Mouse (Mus musculus) intestine, postnatal 0 days (tissue): Measurements from ENCODE around the gene Trim2. TPM values are rescaled to one million over a fixed set of nuclear protein-coding genes. Genes with fewer than 3 reads are reported as not detected.

ENCODE experiments used
- ATAC-seq: fragments of 200-750 bp; cut with Nextera tagmentation; 2 replicates; pipeline ENCODE4 v1.8.0; 2017; ENCODE audit warnings: mild to moderate bottlenecking, moderate TSS enrichment, moderate library complexity
- H3K27ac ChIP-seq: fragments of 300-500 bp; sonication (generic); 2 replicates; pipeline ENCODE4 v1.5.1; 2014; ENCODE audit warnings: mild to moderate bottlenecking, low read depth, low read length, moderate library complexity
- H3K27me3 ChIP-seq: fragments of 300-500 bp; sonication (generic); replicated peaks from 2 replicates; pipeline ENCODE4 v1.6.1; 2014; ENCODE audit warnings: low read length, mixed read lengths; ENCODE audit not compliant: control insufficient read depth, insufficient read depth
- H3K36me3 ChIP-seq: fragments of 300-500 bp; sonication (generic); 2 replicates; pipeline ENCODE4 v1.6.1; 2014; ENCODE audit warnings: mild to moderate bottlenecking, moderate library complexity; ENCODE audit not compliant: control insufficient read depth, insufficient read depth
- H3K4me1 ChIP-seq: fragments of 300-500 bp; sonication (generic); replicated peaks from 2 replicates; pipeline ENCODE4 v1.6.1; 2014; ENCODE audit warnings: antibody characterized with exemption, low read length, mixed read lengths; ENCODE audit not compliant: control insufficient read depth, insufficient read depth
- H3K4me2 ChIP-seq: fragments of 300-500 bp; sonication (generic); replicated peaks from 2 replicates; pipeline ENCODE4 v1.6.1; 2014; ENCODE audit warnings: low read depth, mild to moderate bottlenecking, moderate library complexity
- H3K4me3 ChIP-seq: fragments of 300-500 bp; sonication (generic); 2 replicates; pipeline ENCODE4 v1.5.1; 2014; ENCODE audit warnings: low read depth, low read length
- H3K9ac ChIP-seq: fragments of 300-500 bp; sonication (generic); 2 replicates; pipeline ENCODE4 v1.6.1; 2014; ENCODE audit warnings: mild to moderate bottlenecking, low read depth, low read length
- H3K9me3 ChIP-seq: fragments of 300-500 bp; sonication (generic); 2 replicates; pipeline ENCODE4 v1.6.1; 2016; ENCODE audit warnings: mixed run types; ENCODE audit not compliant: control insufficient read depth
- CTCF ChIP-seq: sonication (generic); IDR thresholded peaks from 2 replicates; pipeline ENCODE4 v1.5.1; 2016; ENCODE audit warnings: low read depth, mild to moderate bottlenecking, control low read depth, antibody characterized with exemption, moderate library complexity
- WGBS: fragments of 180-500 bp; shearing (Covaris S2); extraction: QIAGEN DNeasy Blood & Tissue Kit; methylation state at CpG from one replicate; pipeline ENCODE4 v1.1.7; 2014; 5-methylcytosine and 5-hydroxymethylcytosine counted together
- polyA plus RNA-seq: library from polyadenylated mRNA; unstranded; fragments of >200 nt; fragmentation: Nextera tagmentation; extraction: Ambion mirVana; gene quantifications from 2 replicates; pipeline ENCODE4 v1.2.1, GENCODE M21; 2015

The Trim2 gene
- polyA plus RNA-seq, 1 experiment from 2014 or later = 21.2 TPM

- H3K27me3 ChIP-seq = no peaks in the 10 kb centered on the region
- H3K4me1 ChIP-seq = no peaks in the 10 kb centered on the region
- H3K4me2 ChIP-seq = no peak overlapping the region
- H3K9me3 ChIP-seq = no peaks in the 10 kb centered on the region
- TF ChIP-seq CTCF = no peak
- H3K36me3 ChIP-seq = no peaks in the 10 kb centered on the region
- WGBS = 55% methylated on average over 8 of the region's 8 CpGs
- H3K9ac ChIP-seq = no peak overlapping the region
- ATAC-seq = no peak
- H3K4me3 ChIP-seq = no peak overlapping the region
- no peak overlapping the region for H3K27ac ChIP-seq
Observed at GRCm38 (mm10) chr3:84181102-84181501, 125.6 kb downstream of the Trim2 start.

- Histone ChIP-seq H3K4me3 (no peak overlapping the region), H3K27me3 (no peaks in the 10 kb centered on the region), H3K27ac (no peak overlapping the region), H3K9me3 (no peaks in the 10 kb centered on the region), H3K36me3 (no peaks in the 10 kb centered on the region), H3K4me2 (no peak overlapping the region), H3K9ac (no peak overlapping the region), H3K4me1 (no peaks in the 10 kb centered on the region)
- TF ChIP-seq CTCF = no peak
- no peak for ATAC-seq
- 83% methylated on average over 2 of the region's 2 CpGs for WGBS
Observed at GRCm38 (mm10) chr3:84180304-84180703, 126.4 kb downstream of the Trim2 start.

DNA sequence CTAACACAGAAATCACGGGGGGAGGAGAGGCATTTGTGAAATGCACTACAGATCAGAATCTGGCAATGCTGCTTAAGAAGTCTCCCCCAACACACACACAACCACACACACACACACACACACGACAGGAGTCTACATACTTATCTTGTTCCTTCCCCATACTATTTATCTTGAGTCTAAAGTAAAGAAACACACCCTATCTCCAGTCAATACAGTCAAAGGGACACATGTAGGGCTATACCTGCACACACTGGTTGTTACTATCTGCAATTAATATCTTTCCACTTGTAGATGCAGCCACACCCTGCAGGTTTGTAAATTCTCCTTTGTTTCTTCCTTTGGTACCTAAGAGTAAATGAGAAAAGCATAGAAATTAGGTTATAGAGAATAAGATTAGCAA is 128.8 kb downstream of the Trim2 start:
- no peaks in the 10 kb centered on the region for H3K4me1 ChIP-seq
- TF ChIP-seq CTCF = no peak
- no peak overlapping the region for H3K4me3 ChIP-seq
- ATAC-seq = no peak; the same call in 1 of the 2 replicates
- H3K27ac ChIP-seq = no peak overlapping the region
- peaks cover 8% of the 10 kb centered on the region; the same call in 1 of the 2 replicates for H3K36me3 ChIP-seq
- no peak overlapping the region for H3K9ac ChIP-seq
- H3K9me3 ChIP-seq = no peaks in the 10 kb centered on the region
- H3K4me2 ChIP-seq = no peak overlapping the region
- 42% methylated on average over 2 of the region's 2 CpGs for WGBS
- H3K27me3 ChIP-seq = no peaks in the 10 kb centered on the region

- no peak overlapping the region for H3K4me2 ChIP-seq
- peak; percentile 34 for ATAC-seq
- peak; percentile 94 for TF ChIP-seq CTCF
- no peaks in the 10 kb centered on the region for H3K27me3 ChIP-seq
- H3K27ac ChIP-seq = no peak overlapping the region
- H3K36me3 ChIP-seq = peaks cover 20% of the 10 kb centered on the region
- no peaks in the 10 kb centered on the region for H3K4me1 ChIP-seq
- no peaks in the 10 kb centered on the region for H3K9me3 ChIP-seq
- no peak overlapping the region for H3K9ac ChIP-seq
- WGBS = 54% methylated on average over 7 of the region's 7 CpGs
- no peak overlapping the region for H3K4me3 ChIP-seq
Observed at GRCm38 (mm10) chr3:84175337-84176315, 131.1 kb downstream of the Trim2 start.

- no peak within 1 kb of the TSS for H3K9ac ChIP-seq
- H3K27ac ChIP-seq = no peak within 1 kb of the TSS
- no peaks in the 10 kb centered on the region for H3K4me1 ChIP-seq
- H3K4me3 ChIP-seq = no peak within 1 kb of the TSS
- WGBS = 88% methylated on average over 11 of the region's 11 CpGs
- no peaks in the 10 kb centered on the region for H3K9me3 ChIP-seq
- no peak for ATAC-seq
- no peaks in the 10 kb centered on the region for H3K27me3 ChIP-seq
- no peak within 1 kb of the TSS for H3K4me2 ChIP-seq
- peaks cover 34% of the 10 kb centered on the region for H3K36me3 ChIP-seq
- TF ChIP-seq CTCF = no peak
Observed at GRCm38 (mm10) chr3:84173581-84174154, 133.0 kb downstream of the Trim2 start, which contains the start of gene Gm6525. Gm6525 (plus strand) TSS chr3:84174104.

DNA sequence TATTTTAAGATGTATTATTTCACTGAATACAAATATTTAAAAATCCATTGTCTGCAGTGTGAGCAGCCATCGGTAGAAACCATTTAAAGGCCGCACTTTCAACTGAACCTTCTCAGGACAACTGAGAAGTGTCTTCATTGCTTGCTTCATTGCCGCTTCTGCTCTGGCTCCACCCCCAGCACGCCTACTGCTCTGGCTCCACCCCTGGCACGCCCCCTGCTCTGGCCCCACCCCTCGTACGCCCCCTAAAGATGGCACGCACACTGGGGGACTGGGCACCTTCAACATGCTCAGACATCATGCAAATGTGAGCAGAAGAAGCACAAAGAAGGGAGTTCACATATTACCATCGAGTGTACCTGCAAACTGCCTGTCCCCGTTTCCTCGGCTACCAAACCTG is 134.3 kb downstream of the Trim2 start:
- H3K9me3 ChIP-seq = no peaks in the 10 kb centered on the region
- 51% methylated on average over 11 of the region's 11 CpGs for WGBS
- no peak overlapping the region for H3K4me2 ChIP-seq
- H3K9ac ChIP-seq = no peak overlapping the region
- TF ChIP-seq CTCF = no peak
- peaks cover 37% of the 10 kb centered on the region for H3K36me3 ChIP-seq
- ATAC-seq = no peak
- H3K4me1 ChIP-seq = no peaks in the 10 kb centered on the region
- no peak overlapping the region for H3K4me3 ChIP-seq
- no peak overlapping the region for H3K27ac ChIP-seq
- no peaks in the 10 kb centered on the region for H3K27me3 ChIP-seq
